Mouse (Mus musculus): Measurements from ENCODE around the gene Cars2. TPM values are rescaled to one million over a fixed set of nuclear protein-coding genes. Genes with fewer than 3 reads are reported as not detected.
"Not testable (repeated sequence)": the region's sequence is repeated elsewhere in the genome, so short reads cannot be mapped to it uniquely, and the experiment has no call there.

Gene Cars2
- polyA plus RNA-seq, 1 experiment from 2014 or later: 23.8 TPM

DNA sequence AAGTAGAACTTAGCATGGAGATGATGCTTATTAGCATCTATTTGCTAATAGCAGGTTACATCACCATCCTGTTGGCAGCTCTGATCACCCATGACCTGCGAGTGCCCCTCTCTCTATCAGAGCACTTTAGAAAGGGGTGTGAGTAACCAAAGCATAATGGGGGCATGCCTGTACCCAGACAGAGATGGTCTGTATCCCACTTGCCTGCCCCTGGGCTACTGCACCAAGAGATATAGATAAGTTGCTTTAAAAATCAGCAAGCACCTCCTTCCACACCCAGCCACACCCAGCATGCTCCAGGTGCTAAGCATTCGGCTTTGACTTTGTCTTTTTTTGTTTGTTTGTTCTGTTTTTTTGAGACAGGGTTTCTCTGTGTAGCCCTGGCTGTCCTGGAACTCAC, 74.7 kb downstream of the Cars2 start:
- whole genome bisulfite sequencing: 14% methylated on average over 2 of the region's 2 CpGs
- no peaks in the 10 kb centered on the region for H3K9me3 ChIP-seq (ENCODE audit: control insufficient read depth, low read length)
- H3K9ac ChIP-seq (ENCODE audit: low read depth, low read length): no peak overlapping the region
- peaks cover 8% of the 10 kb centered on the region; the same call in 1 of the 2 replicates for H3K27me3 ChIP-seq (ENCODE audit: control insufficient read depth, insufficient read depth, low read length)
- H3K4me3 ChIP-seq (ENCODE audit: low read length): peak overlapping the region; percentile 68; the same call in 1 of the 2 replicates
- 0 out of 2 replicates have a peak overlapping the region, but pooled peaks have one; percentile 69 for H3K27ac ChIP-seq (ENCODE audit: low read depth, low read length)
- peak overlapping the region; percentile 99 for H3K4me2 ChIP-seq (replicated peaks; ENCODE audit: low read depth, low read length)
- ATAC-seq (ENCODE audit: low FRiP score, low TSS enrichment): no peak
- no peaks in the 10 kb centered on the region for H3K36me3 ChIP-seq (ENCODE audit: control insufficient read depth, insufficient read depth, low read length)
- H3K4me1 ChIP-seq (ENCODE audit: control insufficient read depth, insufficient read depth, low read length): peaks cover 41% of the 10 kb centered on the region

DNA sequence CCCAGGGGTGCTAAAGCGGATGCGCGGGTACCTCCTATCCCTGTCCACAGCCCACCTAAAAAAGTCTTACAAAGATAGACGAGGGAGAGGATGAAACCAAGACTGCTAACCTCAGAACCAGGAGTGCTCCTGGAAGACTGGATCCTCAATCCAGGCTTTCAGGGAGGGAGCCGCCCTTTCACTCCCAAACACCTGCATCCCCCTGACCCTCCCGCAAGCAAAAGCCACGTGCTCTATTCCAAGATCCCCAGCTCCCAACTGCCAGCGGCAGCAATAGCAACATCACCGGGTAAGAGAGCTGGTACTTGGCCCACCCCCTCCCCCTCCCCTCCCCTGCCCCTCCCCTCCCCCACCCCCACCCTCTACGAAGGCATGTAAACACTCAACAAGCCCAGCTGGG, 75.2 kb downstream of the Cars2 start:
- peaks cover 8% of the 10 kb centered on the region; the same call in 1 of the 2 replicates for H3K27me3 ChIP-seq (ENCODE audit: control insufficient read depth, insufficient read depth, low read length)

DNA sequence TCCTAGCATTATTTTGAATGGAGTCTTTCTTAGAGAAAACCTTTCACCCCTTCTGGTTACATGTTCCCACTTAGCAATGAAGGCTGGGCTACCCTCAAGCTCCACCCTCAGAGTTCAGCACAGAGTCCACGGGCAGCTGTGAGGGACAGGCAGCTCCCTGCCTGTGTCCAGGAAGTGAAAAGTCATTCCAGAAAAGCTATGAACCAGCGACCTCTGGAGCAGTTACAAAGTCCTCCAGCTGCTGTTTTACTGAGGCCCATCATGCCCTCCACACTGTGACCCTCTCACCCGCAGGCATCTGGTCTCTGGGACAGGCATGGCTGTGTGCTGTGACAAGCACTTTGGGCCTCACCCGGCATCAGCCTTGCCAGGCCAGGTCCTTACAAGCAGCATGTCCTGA, 77.5 kb downstream of the Cars2 start:
- ATAC-seq (ENCODE audit: low FRiP score, low TSS enrichment): peak; percentile 41; the same call in 1 of the 2 replicates
- Histone ChIP-seq H3K27ac (ENCODE audit: low read depth, low read length) (peak overlapping the region; percentile 65; the same call in 1 of the 2 replicates), H3K4me2 (replicated peaks; ENCODE audit: low read depth, low read length) (no peak overlapping the region), H3K9ac (ENCODE audit: low read depth, low read length) (no peak overlapping the region), H3K9me3 (ENCODE audit: control insufficient read depth, low read length) (no peaks in the 10 kb centered on the region), H3K4me1 (ENCODE audit: control insufficient read depth, insufficient read depth, low read length) (peaks cover 30% of the 10 kb centered on the region), H3K4me3 (ENCODE audit: low read length) (no peak overlapping the region), H3K27me3 (ENCODE audit: control insufficient read depth, insufficient read depth, low read length) (peaks cover 4% of the 10 kb centered on the region; the same call in 1 of the 2 replicates), H3K36me3 (ENCODE audit: control insufficient read depth, insufficient read depth, low read length) (no peaks in the 10 kb centered on the region)
- 15% methylated on average over 4 of the region's 4 CpGs for WGBS

More for the DNA sequence above, 75.2 kb downstream of the Cars2 start:
- Histone ChIP-seq H3K27ac (ENCODE audit: low read depth, low read length) (no peak overlapping the region), H3K9me3 (ENCODE audit: control insufficient read depth, low read length) (no peaks in the 10 kb centered on the region), H3K36me3 (ENCODE audit: control insufficient read depth, insufficient read depth, low read length) (no peaks in the 10 kb centered on the region), H3K4me3 (ENCODE audit: low read length) (no peak overlapping the region), H3K9ac (ENCODE audit: low read depth, low read length) (no peak overlapping the region), H3K4me2 (replicated peaks; ENCODE audit: low read depth, low read length) (peak overlapping the region; percentile 2; the same call in 1 of the 2 replicates), H3K4me1 (ENCODE audit: control insufficient read depth, insufficient read depth, low read length) (peaks cover 41% of the 10 kb centered on the region)
- ATAC-seq (ENCODE audit: low FRiP score, low TSS enrichment): no peak
- 14% methylated on average over 9 of the region's 10 CpGs for WGBS

DNA sequence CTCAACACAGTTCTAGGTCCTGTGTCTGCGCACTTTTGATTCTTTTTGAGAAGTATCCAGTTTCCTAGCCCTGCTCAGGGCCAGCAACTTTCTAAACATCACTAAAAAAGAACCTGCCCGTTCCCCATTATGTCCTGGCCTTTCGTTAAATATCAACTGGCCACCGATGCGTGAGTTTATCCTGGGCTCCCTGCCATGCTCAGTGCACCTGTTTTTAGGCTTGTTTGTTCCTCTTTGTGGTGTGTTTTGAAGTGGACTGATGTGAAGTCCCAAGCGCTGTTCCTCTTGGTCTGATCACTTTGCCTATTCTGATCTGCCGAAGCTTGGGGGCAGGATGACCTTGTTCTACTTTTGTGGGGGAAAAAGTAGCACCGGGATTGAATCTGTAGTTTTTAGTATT, 79.3 kb downstream of the Cars2 start:
- Histone ChIP-seq H3K27me3 (ENCODE audit: control insufficient read depth, insufficient read depth, low read length) (peaks cover 3% of the 10 kb centered on the region; the same call in 1 of the 2 replicates), H3K4me1 (ENCODE audit: control insufficient read depth, insufficient read depth, low read length) (peaks cover 22% of the 10 kb centered on the region), H3K4me3 (ENCODE audit: low read length) (no peak overlapping the region), H3K36me3 (ENCODE audit: control insufficient read depth, insufficient read depth, low read length) (no peaks in the 10 kb centered on the region), H3K9ac (ENCODE audit: low read depth, low read length) (no peak overlapping the region), H3K9me3 (ENCODE audit: control insufficient read depth, low read length) (peaks cover 6% of the 10 kb centered on the region; the same call in 1 of the 2 replicates), H3K4me2 (replicated peaks; ENCODE audit: low read depth, low read length) (no peak overlapping the region), H3K27ac (ENCODE audit: low read depth, low read length) (peak overlapping the region; percentile 83; the same call in 1 of the 2 replicates)
- 46% methylated on average over 8 of the region's 8 CpGs for WGBS
- ATAC-seq (ENCODE audit: low FRiP score, low TSS enrichment): no peak

DNA sequence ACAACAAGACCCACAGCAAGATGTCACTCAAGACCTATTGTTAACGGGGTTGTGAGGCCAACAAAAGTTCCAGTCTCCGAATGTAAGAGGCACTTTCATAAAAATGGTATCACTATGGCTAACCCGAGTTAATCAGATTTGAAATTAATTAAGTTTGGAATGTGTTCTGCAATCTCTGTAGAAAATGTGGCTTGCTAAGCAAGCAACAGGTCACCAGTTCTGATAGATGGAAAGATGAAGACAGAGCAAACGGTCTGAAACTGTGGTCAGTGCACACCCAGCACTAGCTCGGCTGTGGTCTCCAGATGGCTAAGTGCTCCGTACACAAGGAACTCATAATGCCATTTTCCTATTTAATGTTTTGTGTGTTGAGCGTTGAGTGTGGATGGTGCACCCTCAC, 79.9 kb downstream of the Cars2 start:
- ATAC-seq (ENCODE audit: low FRiP score, low TSS enrichment): no peak
- Histone ChIP-seq H3K27ac (ENCODE audit: low read depth, low read length) (peak overlapping the region; percentile 83; the same call in 1 of the 2 replicates), H3K9ac (ENCODE audit: low read depth, low read length) (no peak overlapping the region)

DNA sequence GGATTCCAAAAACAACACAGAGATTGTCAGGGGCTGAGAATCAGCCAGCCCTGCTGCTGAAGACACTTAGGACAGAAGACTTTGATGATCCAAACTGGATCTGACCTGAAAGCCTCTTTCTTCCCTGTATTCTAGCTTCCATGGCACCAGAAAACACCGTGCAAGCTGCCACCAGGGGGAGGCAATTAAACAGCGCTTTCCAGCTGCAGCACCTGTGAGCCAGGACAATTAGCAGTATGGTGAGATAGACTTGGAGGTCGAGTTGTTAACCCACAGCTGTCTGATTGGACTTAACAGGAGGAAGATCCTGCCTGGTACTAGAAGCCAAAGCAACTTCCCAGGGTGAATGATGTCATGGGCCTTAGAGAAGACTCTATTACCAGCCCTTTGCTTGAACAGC, 81.5 kb downstream of the Cars2 start:
- H3K4me1 ChIP-seq (ENCODE audit: control insufficient read depth, insufficient read depth, low read length): peaks cover 17% of the 10 kb centered on the region
- ATAC-seq (ENCODE audit: low FRiP score, low TSS enrichment): no peak
- H3K4me2 ChIP-seq (replicated peaks; ENCODE audit: low read depth, low read length): no peak overlapping the region
- no peak overlapping the region for H3K27ac ChIP-seq (ENCODE audit: low read depth, low read length)
- peaks cover 6% of the 10 kb centered on the region; the same call in 1 of the 2 replicates for H3K9me3 ChIP-seq (ENCODE audit: control insufficient read depth, low read length)
- H3K4me3 ChIP-seq (ENCODE audit: low read length): no peak overlapping the region
- 3% methylated on average over 3 of the region's 3 CpGs for WGBS
- no peak overlapping the region for H3K9ac ChIP-seq (ENCODE audit: low read depth, low read length)
- H3K27me3 ChIP-seq (ENCODE audit: control insufficient read depth, insufficient read depth, low read length): no peaks in the 10 kb centered on the region
- H3K36me3 ChIP-seq (ENCODE audit: control insufficient read depth, insufficient read depth, low read length): no peaks in the 10 kb centered on the region

More for the DNA sequence above, 79.9 kb downstream of the Cars2 start:
- peaks cover 6% of the 10 kb centered on the region; the same call in 1 of the 2 replicates for H3K9me3 ChIP-seq (ENCODE audit: control insufficient read depth, low read length)
- no peak overlapping the region for H3K4me3 ChIP-seq (ENCODE audit: low read length)
- no peaks in the 10 kb centered on the region; the same call in 1 of the 2 replicates for H3K27me3 ChIP-seq (ENCODE audit: control insufficient read depth, insufficient read depth, low read length)
- WGBS: 68% methylated on average over 7 of the region's 7 CpGs
- H3K36me3 ChIP-seq (ENCODE audit: control insufficient read depth, insufficient read depth, low read length): no peaks in the 10 kb centered on the region
- peaks cover 21% of the 10 kb centered on the region for H3K4me1 ChIP-seq (ENCODE audit: control insufficient read depth, insufficient read depth, low read length)
- no peak overlapping the region for H3K4me2 ChIP-seq (replicated peaks; ENCODE audit: low read depth, low read length)

DNA sequence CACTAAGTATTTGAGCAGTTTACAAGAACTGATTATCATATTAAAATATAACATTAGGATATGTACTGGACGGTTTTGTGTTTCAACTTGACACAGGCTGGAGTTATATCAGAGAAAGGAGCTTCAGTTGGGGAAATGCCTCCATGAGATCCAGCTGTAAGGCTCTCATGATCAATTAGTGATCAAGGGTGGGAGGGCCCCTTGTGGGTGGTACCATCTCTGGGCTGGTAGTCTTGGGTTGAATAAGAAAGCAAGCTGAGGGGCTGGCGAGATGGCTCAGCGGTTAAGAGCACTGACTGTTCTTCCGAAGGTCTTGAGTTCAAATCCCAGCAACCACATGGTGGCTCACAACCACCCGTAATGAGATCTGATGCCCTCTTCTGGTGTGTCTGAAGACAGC, 84.1 kb downstream of the Cars2 start:
- not testable (repeated sequence) for H3K9me3 ChIP-seq (ENCODE audit: control insufficient read depth, low read length); H3K4me1 ChIP-seq (ENCODE audit: control insufficient read depth, insufficient read depth, low read length); ATAC-seq (ENCODE audit: low FRiP score, low TSS enrichment); H3K27me3 ChIP-seq (ENCODE audit: control insufficient read depth, insufficient read depth, low read length); H3K27ac ChIP-seq (ENCODE audit: low read depth, low read length); H3K36me3 ChIP-seq (ENCODE audit: control insufficient read depth, insufficient read depth, low read length); H3K4me3 ChIP-seq (ENCODE audit: low read length); H3K9ac ChIP-seq (ENCODE audit: low read depth, low read length); H3K4me2 ChIP-seq (replicated peaks; ENCODE audit: low read depth, low read length)
- 87% methylated on average over 4 of the region's 5 CpGs for WGBS

DNA sequence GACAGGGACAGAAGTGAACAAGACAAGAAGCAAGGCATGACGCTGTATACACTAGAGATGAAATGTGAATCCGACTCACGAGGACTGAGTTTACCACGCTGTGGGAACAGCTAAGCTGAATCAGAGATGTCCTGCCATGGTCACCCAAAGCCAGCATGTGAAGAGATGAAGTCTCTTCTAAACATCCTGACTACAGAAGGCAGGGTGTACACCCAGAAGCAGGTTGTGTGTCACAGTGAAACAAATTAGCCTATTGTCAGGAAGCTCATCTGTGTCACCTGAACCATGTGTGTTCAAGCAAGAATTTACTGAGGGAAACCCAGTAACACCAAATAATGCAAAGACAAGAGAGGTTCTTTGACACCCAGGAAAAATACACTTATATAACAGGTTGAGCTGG, 85.0 kb downstream of the Cars2 start:
- Histone ChIP-seq H3K4me3 (ENCODE audit: low read length) (no peak overlapping the region), H3K27ac (ENCODE audit: low read depth, low read length) (no peak overlapping the region), H3K27me3 (ENCODE audit: control insufficient read depth, insufficient read depth, low read length) (no peaks in the 10 kb centered on the region), H3K9me3 (ENCODE audit: control insufficient read depth, low read length) (peaks cover 6% of the 10 kb centered on the region; the same call in 1 of the 2 replicates), H3K4me1 (ENCODE audit: control insufficient read depth, insufficient read depth, low read length) (0 out of 2 replicates have a peak, but pooled peaks cover 4% of the 10 kb centered on the region), H3K9ac (ENCODE audit: low read depth, low read length) (no peak overlapping the region), H3K4me2 (replicated peaks; ENCODE audit: low read depth, low read length) (no peak overlapping the region), H3K36me3 (ENCODE audit: control insufficient read depth, insufficient read depth, low read length) (no peaks in the 10 kb centered on the region)
- ATAC-seq (ENCODE audit: low FRiP score, low TSS enrichment): no peak
- 91% methylated on average over 4 of the region's 4 CpGs for WGBS

DNA sequence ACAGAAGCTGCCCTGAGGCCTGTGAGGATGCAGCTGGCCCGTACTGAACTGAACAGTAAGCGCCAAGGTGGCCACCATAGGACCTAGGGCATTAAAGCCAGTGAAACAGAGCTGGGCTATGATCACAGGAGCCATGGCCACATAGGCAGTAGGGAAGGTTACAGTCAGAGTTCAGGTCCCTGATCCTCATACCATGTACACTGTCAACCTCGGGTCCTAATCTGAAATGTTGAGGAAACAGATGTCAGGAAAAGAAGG, 85.9 kb downstream of the Cars2 start:
- Histone ChIP-seq H3K27ac (ENCODE audit: low read depth, low read length) (no peak overlapping the region), H3K4me3 (ENCODE audit: low read length) (no peak overlapping the region), H3K9ac (ENCODE audit: low read depth, low read length) (no peak overlapping the region), H3K4me1 (ENCODE audit: control insufficient read depth, insufficient read depth, low read length) (0 out of 2 replicates have a peak, but pooled peaks cover 4% of the 10 kb centered on the region), H3K36me3 (ENCODE audit: control insufficient read depth, insufficient read depth, low read length) (no peaks in the 10 kb centered on the region), H3K4me2 (replicated peaks; ENCODE audit: low read depth, low read length) (no peak overlapping the region), H3K9me3 (ENCODE audit: control insufficient read depth, low read length) (peaks cover 6% of the 10 kb centered on the region; the same call in 1 of the 2 replicates), H3K27me3 (ENCODE audit: control insufficient read depth, insufficient read depth, low read length) (no peaks in the 10 kb centered on the region)
- no peak for ATAC-seq (ENCODE audit: low FRiP score, low TSS enrichment)
- 72% methylated on average over 3 of the region's 3 CpGs for WGBS

All from kidney, embryonic 14.5 days (tissue).